Mouse (Mus musculus) splenic B cell, adult 2 months (primary cell): Measurements from ENCODE around the gene Rrp1.
A peak's percentile ranks its signal among the peaks of the same experiment; 100 is the strongest.

Source experiments
- DNase-seq: peaks from one replicate; pipeline ENCODE4 v3.0.0-alpha.2; 2011; ENCODE audit warnings: low read depth, low spot score
- H3K27me3 ChIP-seq: 2 replicates; pipeline ENCODE4 v1.6.1; 2012; ENCODE audit warnings: mild to moderate bottlenecking, low read length, moderate library complexity, mixed read lengths; ENCODE audit not compliant: control insufficient read depth, poor library complexity, insufficient read depth, severe bottlenecking
- H3K36me3 ChIP-seq: 2 replicates; pipeline ENCODE4 v1.6.1; 2012; ENCODE audit warnings: mild to moderate bottlenecking, low read length, moderate library complexity, mixed read lengths; ENCODE audit not compliant: control insufficient read depth, poor library complexity, insufficient read depth, severe bottlenecking

Rrp1 gene

DNA sequence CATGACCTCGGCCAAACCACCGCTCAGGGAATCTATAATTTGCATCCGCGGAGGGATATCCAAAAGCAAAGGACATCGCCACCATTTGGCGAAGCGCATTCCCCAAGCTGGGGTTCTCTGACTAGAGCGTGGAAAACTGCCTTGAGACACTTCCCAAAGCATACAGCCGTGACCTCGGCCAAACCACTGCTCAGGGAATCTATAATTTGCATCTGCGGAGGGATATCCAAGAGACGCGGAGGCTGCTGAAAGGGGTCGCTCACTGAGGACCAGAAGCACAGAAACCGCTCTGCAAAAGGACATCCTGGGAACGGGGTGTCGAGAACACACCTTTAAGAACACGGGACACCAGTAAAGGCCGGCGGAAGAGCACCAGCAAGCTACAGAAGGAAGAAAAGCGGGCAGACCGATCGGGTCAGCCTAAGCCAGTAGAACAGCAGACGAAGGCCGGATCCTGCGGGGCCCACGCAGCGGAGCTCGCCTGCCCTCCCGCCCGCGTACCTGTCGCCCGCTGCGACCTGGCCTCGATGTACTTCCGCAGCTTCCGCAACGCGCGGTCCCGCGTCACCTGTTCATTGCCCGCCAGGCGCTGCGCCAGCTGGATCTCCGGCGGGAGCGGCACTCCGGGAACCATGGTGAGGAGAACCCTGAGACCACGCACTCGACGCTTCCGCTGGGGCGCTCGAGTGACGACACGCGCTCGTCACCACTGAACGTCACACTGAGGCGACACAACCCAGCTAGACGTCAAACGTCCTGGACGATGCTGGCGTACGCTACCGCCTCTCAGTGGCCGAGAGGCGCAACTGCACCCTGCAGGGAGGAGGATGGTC, at the start of gene Rrp1:
Gene Rrp1, minus strand, starts transcription at position 725 of the 833 bp plus-strand sequence.
- DNase-seq, result peak; percentile 98
- peaks cover 10% of the 10 kb centered on the region for H3K36me3 ChIP-seq
- H3K27me3 ChIP-seq, result no peaks in the 10 kb centered on the region

DNA sequence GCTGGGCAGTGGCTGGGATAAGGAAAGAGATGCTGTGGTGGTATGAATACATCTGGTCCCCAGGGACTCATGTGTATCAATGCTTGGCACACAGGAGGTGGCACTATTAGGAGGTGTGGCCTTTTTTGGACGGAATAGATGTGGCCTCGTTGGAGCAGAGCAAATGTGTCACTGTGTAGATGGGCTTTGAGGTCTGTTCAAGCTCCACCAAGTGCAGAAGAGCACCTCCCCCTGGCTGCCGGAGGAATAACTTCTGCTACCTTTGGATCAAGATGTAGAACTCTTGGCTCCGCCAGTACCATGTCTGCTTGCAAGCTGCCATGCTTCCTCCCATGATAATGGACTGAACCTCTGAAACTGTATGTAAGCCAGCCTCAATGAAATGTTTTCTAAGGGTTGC, 48.9 kb upstream of the Rrp1 start:
- Histone ChIP-seq H3K27me3 (no peaks in the 10 kb centered on the region), H3K36me3 (no peaks in the 10 kb centered on the region)
- DNase-seq, result peak; percentile 51

- H3K27me3 ChIP-seq, result no peaks in the 10 kb centered on the region
- DNase-seq, result no peak
- H3K36me3 ChIP-seq, result no peaks in the 10 kb centered on the region
These were observed 47.6 kb upstream of the Rrp1 start for GRCm38 (mm10) chr10:78460463-78460862.

DNA sequence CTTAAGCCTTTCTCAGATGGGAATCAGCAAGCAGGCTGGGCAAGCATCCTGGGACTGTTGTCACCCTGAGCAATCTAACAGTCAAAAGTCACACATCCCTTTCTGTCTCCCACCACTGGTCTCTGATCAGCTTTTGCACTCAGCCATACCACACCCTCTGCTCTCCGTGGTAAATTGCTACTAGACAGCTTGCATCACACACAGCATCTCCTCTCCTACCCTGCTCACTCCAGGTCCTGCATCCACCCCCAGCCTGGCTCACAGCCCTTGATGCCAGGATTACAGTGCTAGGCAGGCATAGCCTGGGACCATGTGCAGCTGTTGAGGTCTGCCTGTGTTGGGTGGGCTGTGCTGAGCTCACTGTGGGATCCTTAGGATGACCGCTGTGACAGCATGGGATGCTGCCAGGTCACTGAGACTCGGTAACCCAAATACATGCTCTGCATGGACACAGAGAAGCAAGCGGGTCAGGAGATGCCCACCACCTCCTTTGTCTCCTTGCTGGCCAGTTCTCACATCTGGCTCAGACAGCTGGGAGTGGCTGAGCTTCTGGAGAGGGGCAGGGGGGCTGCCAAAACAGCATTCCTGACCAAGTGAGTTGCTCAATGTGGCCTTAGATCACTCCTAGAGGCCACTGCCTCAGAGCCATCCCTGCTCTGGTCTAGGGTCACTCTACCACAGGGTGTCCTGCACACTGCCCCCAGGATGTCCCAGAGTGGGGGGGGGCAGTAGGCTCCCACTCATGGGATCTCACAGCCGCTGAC, 45.7 kb upstream of the Rrp1 start:
- Histone ChIP-seq H3K27me3 (no peaks in the 10 kb centered on the region), H3K36me3 (no peaks in the 10 kb centered on the region)
- DNase-seq, result no peak

DNA sequence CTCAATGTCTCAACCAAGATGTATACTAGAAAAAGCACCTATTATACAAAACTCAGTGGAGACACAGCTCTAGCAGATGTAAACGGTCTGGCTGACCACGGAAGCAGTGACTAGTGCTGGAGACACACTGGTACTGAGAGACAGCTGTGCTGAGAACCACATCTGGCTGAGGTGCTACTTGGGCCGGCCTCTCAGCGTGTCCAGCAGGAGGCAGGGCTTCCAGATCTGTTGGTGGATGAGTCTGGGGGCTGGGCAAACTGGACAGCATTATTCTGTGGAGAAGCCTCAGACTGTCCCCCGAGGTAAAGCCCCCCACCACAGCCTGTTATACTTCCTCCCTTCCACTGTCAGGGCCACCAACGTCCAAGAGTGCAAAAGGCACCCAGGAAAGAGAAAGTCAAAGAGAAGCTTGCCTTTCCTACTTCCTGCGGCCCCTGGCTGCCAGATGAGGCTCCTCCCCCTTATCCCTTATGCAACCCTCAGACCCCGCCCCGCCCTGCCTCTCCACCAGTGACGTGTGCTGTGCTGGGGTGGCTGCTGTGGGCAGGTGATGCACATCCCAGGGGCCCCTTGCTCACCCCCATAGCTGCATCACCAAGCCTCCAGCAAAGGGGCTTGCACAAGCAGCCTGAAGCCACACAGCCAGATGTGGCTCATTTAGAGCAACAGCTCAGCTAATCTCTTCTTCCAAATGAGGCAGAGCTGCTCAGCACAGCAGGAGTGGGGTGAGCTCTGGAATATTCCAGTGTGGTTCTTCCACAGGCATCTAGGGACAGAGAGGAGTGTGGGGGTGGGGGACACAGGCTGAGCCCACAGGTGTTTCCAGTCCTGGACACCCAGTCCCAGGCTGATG, 44.9 kb upstream of the Rrp1 start:
- Histone ChIP-seq H3K36me3 (no peaks in the 10 kb centered on the region), H3K27me3 (no peaks in the 10 kb centered on the region)
- peak; percentile 72 for DNase-seq

DNA sequence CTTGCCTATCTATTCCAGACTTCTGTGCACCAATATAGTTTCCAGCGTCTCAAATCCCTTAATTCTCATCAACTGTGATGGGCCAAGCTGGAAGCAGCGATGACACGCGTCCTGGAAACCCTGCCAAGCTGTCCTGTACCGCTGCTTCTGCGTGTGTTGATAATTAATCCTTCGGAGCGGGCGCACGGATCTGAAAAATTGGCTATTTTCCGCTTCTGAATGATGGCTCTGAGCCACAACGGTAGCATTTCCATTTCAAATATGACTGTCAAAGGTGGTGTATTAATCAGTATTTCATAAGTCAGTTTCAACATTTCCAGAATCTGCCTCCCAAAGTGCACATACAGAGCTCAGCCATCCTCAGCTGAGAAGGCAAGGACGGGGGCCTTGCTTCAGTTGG, 43.9 kb upstream of the Rrp1 start:
- H3K27me3 ChIP-seq, result no peaks in the 10 kb centered on the region
- H3K36me3 ChIP-seq, result no peaks in the 10 kb centered on the region
- no peak for DNase-seq

- Histone ChIP-seq H3K36me3 (no peaks in the 10 kb centered on the region; the same call in 1 of the 2 replicates), H3K27me3 (no peaks in the 10 kb centered on the region)
- DNase-seq, result no peak
These were observed 39.8 kb upstream of the Rrp1 start for GRCm38 (mm10) chr10:78452641-78453040.

GRCm38 (mm10) chr10:78450761-78451160, 37.9 kb upstream of the Rrp1 start:
- Histone ChIP-seq H3K36me3 (no peaks in the 10 kb centered on the region; the same call in none of the 2 replicates), H3K27me3 (no peaks in the 10 kb centered on the region)
- DNase-seq, result no peak

GRCm38 (mm10) chr10:78447396-78447795, 34.6 kb upstream of the Rrp1 start:
- DNase-seq, result no peak
- H3K36me3 ChIP-seq, result peaks cover 2% of the 10 kb centered on the region
- no peaks in the 10 kb centered on the region for H3K27me3 ChIP-seq

GRCm38 (mm10) chr10:78446195-78446594, 33.4 kb upstream of the Rrp1 start:
- no peak for DNase-seq
- H3K36me3 ChIP-seq, result peaks cover 2% of the 10 kb centered on the region
- no peaks in the 10 kb centered on the region for H3K27me3 ChIP-seq

GRCm38 (mm10) chr10:78442292-78442691, 29.4 kb upstream of the Rrp1 start:
- Histone ChIP-seq H3K36me3 (peaks cover 2% of the 10 kb centered on the region), H3K27me3 (no peaks in the 10 kb centered on the region)
- no peak for DNase-seq

GRCm38 (mm10) chr10:78441606-78442005, 28.8 kb upstream of the Rrp1 start:
- H3K36me3 ChIP-seq, result peaks cover 2% of the 10 kb centered on the region
- DNase-seq, result no peak
- H3K27me3 ChIP-seq, result no peaks in the 10 kb centered on the region

DNA sequence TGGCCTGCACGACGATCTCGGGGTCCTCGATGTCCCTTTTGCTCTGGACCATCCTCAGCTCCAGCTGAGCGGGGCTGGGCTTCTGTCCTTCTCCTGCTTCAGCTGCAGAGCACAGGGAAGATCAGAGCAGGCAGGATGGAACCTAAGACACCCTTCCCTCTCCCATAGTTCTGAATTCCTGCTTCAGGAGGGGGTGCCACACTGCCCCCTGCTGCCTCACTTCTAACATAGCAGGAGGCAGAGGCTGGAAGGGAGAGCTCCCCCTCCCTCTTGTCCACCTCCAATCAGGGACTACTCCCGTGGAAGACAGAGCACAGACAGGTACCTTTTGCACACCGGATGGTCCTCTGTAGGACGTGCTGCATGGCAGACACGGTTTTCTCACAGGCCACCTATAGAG, 28.0 kb upstream of the Rrp1 start:
- Histone ChIP-seq H3K36me3 (peaks cover 2% of the 10 kb centered on the region; the same call in 1 of the 2 replicates), H3K27me3 (no peaks in the 10 kb centered on the region)
- peak; percentile 41 for DNase-seq

DNA sequence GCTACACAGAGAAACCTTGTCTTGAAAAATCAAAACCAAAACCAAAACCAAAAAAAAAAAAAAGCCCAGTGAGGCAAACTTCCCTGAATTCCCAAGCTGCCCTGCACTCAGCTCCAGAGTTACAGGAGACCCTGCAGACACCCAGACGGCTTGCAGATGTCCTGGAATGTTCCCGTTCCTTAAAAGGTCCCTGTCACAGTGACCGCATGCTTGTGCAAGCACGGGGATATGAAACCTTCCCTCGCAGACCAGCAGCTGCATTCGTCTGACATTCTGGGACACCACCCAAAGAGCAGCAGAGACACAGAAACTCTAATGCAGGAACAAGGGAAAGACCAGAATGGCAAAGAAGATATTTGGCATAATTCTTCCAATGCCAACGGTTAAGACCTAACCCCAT, 27.1 kb upstream of the Rrp1 start:
- H3K36me3 ChIP-seq, result no peaks in the 10 kb centered on the region
- no peak for DNase-seq
- H3K27me3 ChIP-seq, result no peaks in the 10 kb centered on the region
